Mouse (Mus musculus): ENCODE data around the gene Grid1.

DNA sequence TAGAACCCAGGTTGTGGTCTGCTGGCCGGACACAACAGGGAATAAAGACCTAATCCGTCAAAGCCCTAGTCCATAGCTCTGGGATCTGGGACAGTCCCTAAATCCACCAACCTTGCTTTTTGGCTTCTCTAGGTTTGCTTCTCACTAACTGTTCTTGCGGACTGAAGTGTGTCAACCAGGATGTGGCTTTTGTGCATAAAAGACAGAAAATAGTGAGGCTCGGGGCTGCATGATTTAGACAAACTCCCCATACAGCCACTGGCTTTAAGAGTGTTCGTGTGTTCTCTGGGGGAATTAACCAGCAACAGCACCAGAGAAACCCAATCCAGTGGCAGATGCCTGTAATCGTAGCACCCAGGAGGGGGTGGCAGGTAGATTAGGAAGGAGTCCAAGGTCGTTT is 47.8 kb upstream of the Grid1 start:
- TF ChIP-seq CTCF (IDR thresholded peaks at IDR 0.05; ENCODE audit: low read depth, low read length), result no peak
- TF ChIP-seq GATA1 (IDR thresholded peaks at IDR 0.05; ENCODE audit: borderline replicate concordance, low read length), result no peak
